Mouse (Mus musculus) neutrophil, adult 5-6 weeks (primary cell): ENCODE results near the gene Foxn2. TPM values are rescaled to one million over a fixed set of nuclear protein-coding genes. Genes with fewer than 3 reads are reported as not detected.

Source experiments
- ATAC-seq: fragments of 151-379, 151-347 bp; 2 replicates; pipeline ENCODE4 v1.8.0; 2017; ENCODE audit warnings: mild to moderate bottlenecking, moderate TSS enrichment; ENCODE audit not compliant: insufficient number of reproducible peaks, poor library complexity, low FRiP score, severe bottlenecking; ENCODE audit errors: extremely low read depth
- total RNA-seq: library from RNA; stranded (forward); fragments of 200-1000 nt; gene quantifications from 2 replicates; pipeline ENCODE4 v1.2.3, GENCODE M21; 2017

Foxn2 gene
- total RNA-seq, 1 experiment from 2014 or later: 62.8 TPM

GRCm38 (mm10) chr17:88530236-88530619 is 89.7 kb downstream of the Foxn2 start:
- ATAC-seq: no peak

- ATAC-seq: no peak
Measured at GRCm38 (mm10) chr17:88530667-88531066, 90.2 kb downstream of the Foxn2 start.

- no peak for ATAC-seq
Measured at GRCm38 (mm10) chr17:88531176-88531575, 90.7 kb downstream of the Foxn2 start.

- no peak for ATAC-seq
Measured at GRCm38 (mm10) chr17:88537842-88538430, 97.4 kb downstream of the Foxn2 start.

Other genes with a start within 250 kb of the Foxn2 start
- 60.7 and 62.0 TPM in 2 replicates for gene Ppp1r21, start 89.4 kb downstream of the Foxn2 start, total RNA-seq
- gene Ston1, start 157.0 kb downstream of the Foxn2 start, total RNA-seq: not detected in 2 replicates
- gene Gtf2a1l, start 227.9 kb downstream of the Foxn2 start, total RNA-seq: 1.0 TPM in 1 of 2 replicates, not detected in the other